Mouse (Mus musculus) kidney, adult 2 months (tissue): ENCODE measurements around the gene Lsm4. TPM values are rescaled to one million over a fixed set of nuclear protein-coding genes. Genes with fewer than 3 reads are reported as not detected.

Experiments used
- DNase-seq: peaks from one replicate; pipeline ENCODE4 v3.0.0; 2021
- H3K27ac ChIP-seq: fragments of 200-500 bp; 2 replicates; pipeline ENCODE4 v1.5.1; 2012; ENCODE audit warnings: low read depth, low read length, control low read depth, inconsistent platforms; ENCODE audit not compliant: insufficient read depth
- H3K27me3 ChIP-seq: fragments of 200-500 bp; replicated peaks from 2 replicates; pipeline ENCODE4 v1.6.1; 2012; ENCODE audit warnings: mild to moderate bottlenecking, moderate library complexity, low read length, inconsistent platforms; ENCODE audit not compliant: control insufficient read depth, insufficient read depth
- H3K36me3 ChIP-seq: fragments of 200-500 bp; 2 replicates; pipeline ENCODE4 v1.6.1; 2012; ENCODE audit warnings: mild to moderate bottlenecking, moderate library complexity, low read length, inconsistent platforms; ENCODE audit not compliant: control insufficient read depth, insufficient read depth
- H3K4me1 ChIP-seq: fragments of 200-500 bp; 2 replicates; pipeline ENCODE4 v1.6.1; 2011; ENCODE audit warnings: low read length; ENCODE audit not compliant: control insufficient read depth, insufficient read depth
- H3K4me3 ChIP-seq: fragments of 200-500 bp; 2 replicates; pipeline ENCODE4 v1.5.1; 2011; ENCODE audit warnings: mild to moderate bottlenecking, low read depth, low read length, control low read depth; ENCODE audit not compliant: insufficient read depth
- CTCF ChIP-seq: fragments of 200-500 bp; conservative IDR thresholded peaks from 2 replicates; pipeline ENCODE4 v1.5.1; 2011; ENCODE audit warnings: low read depth, mild to moderate bottlenecking, control low read depth, low read length, moderate library complexity, mixed read lengths; ENCODE audit not compliant: insufficient read depth, insufficient read length
- POLR2A ChIP-seq: fragments of 200-500 bp; IDR thresholded peaks from one replicate; pipeline ENCODE4 v1.6.1; 2011; ENCODE audit warnings: low read depth, low read length, control low read depth
- WGBS: fragments of 180-500 bp; shearing (Covaris S2); methylation state at CpG from one replicate; pipeline ENCODE4 v1.1.7; 2018; 5-methylcytosine and 5-hydroxymethylcytosine counted together
- polyA plus RNA-seq: library from polyadenylated mRNA; depleted of rRNA; stranded (reverse); fragments of >200 nt; gene quantifications from 2 replicates; pipeline ENCODE4 v1.2.3, GENCODE M21; 2012

The Lsm4 gene
- polyA plus RNA-seq, 1 experiment = 120 TPM

GRCm38 (mm10) chr8:70658897-70659603 lies 14.0 kb upstream of the Lsm4 start:
- Histone ChIP-seq H3K27me3 (no peaks in the 10 kb centered on the region), H3K4me3 (peak overlapping the region; percentile 82), H3K36me3 (peaks cover 3% of the 10 kb centered on the region; the same call in 1 of the 2 replicates), H3K27ac (peak overlapping the region; percentile 96), H3K4me1 (peaks cover 9% of the 10 kb centered on the region; the same call in 1 of the 2 replicates)
- under 1% methylated on average over 31 of the region's 31 CpGs for WGBS
- TF ChIP-seq POLR2A (no peak), CTCF (no peak)
- DNase-seq = peak; percentile 87

GRCm38 (mm10) chr8:70659604-70660272 lies 13.3 kb upstream of the Lsm4 start:
- peak overlapping the region; percentile 96 for H3K27ac ChIP-seq
- peak; percentile 97 for DNase-seq
- peaks cover 3% of the 10 kb centered on the region; the same call in 1 of the 2 replicates for H3K36me3 ChIP-seq
- TF ChIP-seq POLR2A = peak; percentile 51
- no peak for TF ChIP-seq CTCF
- peak overlapping the region; percentile 82 for H3K4me3 ChIP-seq
- H3K27me3 ChIP-seq = no peaks in the 10 kb centered on the region
- WGBS = 2% methylated on average over 41 of the region's 44 CpGs
- peaks cover 9% of the 10 kb centered on the region; the same call in 1 of the 2 replicates for H3K4me1 ChIP-seq

GRCm38 (mm10) chr8:70660273-70660725 lies 12.7 kb upstream of the Lsm4 start, which contains the start of gene Pgpep1:
Pgpep1 (minus strand) TSS chr8:70660388.
- H3K4me1 ChIP-seq = peaks cover 11% of the 10 kb centered on the region; the same call in 1 of the 2 replicates
- H3K4me3 ChIP-seq = peak within 1 kb of the TSS; percentile 82
- peaks cover 3% of the 10 kb centered on the region; the same call in 1 of the 2 replicates for H3K36me3 ChIP-seq
- H3K27me3 ChIP-seq = no peaks in the 10 kb centered on the region
- H3K27ac ChIP-seq = peak within 1 kb of the TSS; percentile 96
- TF ChIP-seq POLR2A (no peak), CTCF (no peak)
- WGBS = 7% methylated on average over 14 of the region's 14 CpGs
- DNase-seq = peak; percentile 66

GRCm38 (mm10) chr8:70663691-70664090 lies 9.4 kb upstream of the Lsm4 start:
- Histone ChIP-seq H3K27me3 (no peaks in the 10 kb centered on the region), H3K4me3 (no peak overlapping the region), H3K36me3 (no peaks in the 10 kb centered on the region), H3K4me1 (peaks cover 22% of the 10 kb centered on the region; the same call in 1 of the 2 replicates), H3K27ac (no peak overlapping the region)
- no peak for DNase-seq
- TF ChIP-seq CTCF = no peak
- TF ChIP-seq POLR2A = no peak
- 57% methylated on average over 4 of the region's 4 CpGs for WGBS

GRCm38 (mm10) chr8:70664631-70665030 lies 8.4 kb upstream of the Lsm4 start:
- H3K27ac ChIP-seq = no peak overlapping the region
- no peaks in the 10 kb centered on the region for H3K27me3 ChIP-seq
- WGBS = 73% methylated on average over 3 of the region's 3 CpGs
- no peak for TF ChIP-seq CTCF
- TF ChIP-seq POLR2A = no peak
- H3K36me3 ChIP-seq = no peaks in the 10 kb centered on the region
- DNase-seq = no peak
- peaks cover 21% of the 10 kb centered on the region; the same call in 1 of the 2 replicates for H3K4me1 ChIP-seq
- no peak overlapping the region for H3K4me3 ChIP-seq

GRCm38 (mm10) chr8:70665599-70665998 lies 7.4 kb upstream of the Lsm4 start:
- peaks cover 17% of the 10 kb centered on the region; the same call in 1 of the 2 replicates for H3K4me1 ChIP-seq
- TF ChIP-seq POLR2A = no peak
- no peak for TF ChIP-seq CTCF
- H3K27ac ChIP-seq = peak overlapping the region; percentile 94
- H3K36me3 ChIP-seq = no peaks in the 10 kb centered on the region
- H3K27me3 ChIP-seq = no peaks in the 10 kb centered on the region
- no peak overlapping the region for H3K4me3 ChIP-seq
- DNase-seq = peak; percentile 95
- WGBS = 29% methylated on average over 2 of the region's 2 CpGs

GRCm38 (mm10) chr8:70667071-70667470 lies 6.0 kb upstream of the Lsm4 start:
- DNase-seq = peak; percentile 84
- 36% methylated on average over 5 of the region's 5 CpGs for WGBS
- peaks cover 16% of the 10 kb centered on the region; the same call in 1 of the 2 replicates for H3K4me1 ChIP-seq
- no peak for TF ChIP-seq POLR2A
- TF ChIP-seq CTCF = no peak
- H3K27me3 ChIP-seq = no peaks in the 10 kb centered on the region
- H3K36me3 ChIP-seq = no peaks in the 10 kb centered on the region
- H3K4me3 ChIP-seq = no peak overlapping the region
- H3K27ac ChIP-seq = peak overlapping the region; percentile 56
